Mouse (Mus musculus): ENCODE data around the gene 1700025G04Rik.

The 1700025G04Rik gene

GRCm38 (mm10) chr1:152075725-152076124 lies 14.2 kb downstream of the 1700025G04Rik start:
- DNase-seq = no peak

- no peak for DNase-seq
These were observed 19.5 kb downstream of the 1700025G04Rik start for GRCm38 (mm10) chr1:152070441-152070840.

DNA sequence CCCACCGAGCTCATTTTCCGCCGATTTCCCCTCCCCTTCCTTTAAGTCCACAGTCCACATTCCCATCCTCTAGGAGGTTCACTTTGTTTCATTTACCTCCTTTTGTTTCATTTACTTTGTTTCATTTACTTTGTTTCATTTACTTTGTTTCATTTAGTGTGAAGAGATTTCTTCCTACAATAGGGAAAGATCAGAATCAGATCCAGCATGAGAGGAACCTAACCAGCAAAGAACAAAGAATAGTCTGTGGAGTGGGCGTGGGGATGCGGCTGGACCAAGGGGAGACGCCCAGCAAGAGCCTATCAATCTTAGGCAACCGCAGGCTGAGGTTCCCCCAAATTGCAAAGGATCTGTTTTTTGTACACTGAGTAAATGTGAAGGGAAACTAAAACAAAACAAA lies 20.2 kb downstream of the 1700025G04Rik start:
- DNase-seq = no peak

GRCm38 (mm10) chr1:152067919-152068318 lies 22.0 kb downstream of the 1700025G04Rik start:
- DNase-seq = no peak

DNA sequence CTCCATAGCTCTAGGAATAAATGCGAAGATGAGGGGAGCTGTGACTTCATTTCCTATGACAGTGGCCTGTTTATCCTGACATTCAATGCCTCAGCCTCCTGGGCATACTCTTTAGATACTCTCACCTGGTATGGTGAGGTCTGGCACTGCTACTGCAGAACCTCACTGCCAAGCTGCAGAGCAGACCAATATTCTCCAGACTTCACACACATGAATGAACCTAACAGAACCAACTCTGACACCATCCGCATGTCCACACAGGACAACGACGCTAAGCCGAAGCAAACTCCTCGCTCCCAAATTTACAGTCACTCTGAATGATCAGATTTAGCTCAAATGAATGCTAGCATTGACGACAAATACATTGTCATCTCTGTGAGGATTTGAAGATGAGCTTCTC lies 24.4 kb downstream of the 1700025G04Rik start:
- no peak for DNase-seq

- DNase-seq = no peak
These were observed 26.4 kb downstream of the 1700025G04Rik start for GRCm38 (mm10) chr1:152063357-152064145.

DNA sequence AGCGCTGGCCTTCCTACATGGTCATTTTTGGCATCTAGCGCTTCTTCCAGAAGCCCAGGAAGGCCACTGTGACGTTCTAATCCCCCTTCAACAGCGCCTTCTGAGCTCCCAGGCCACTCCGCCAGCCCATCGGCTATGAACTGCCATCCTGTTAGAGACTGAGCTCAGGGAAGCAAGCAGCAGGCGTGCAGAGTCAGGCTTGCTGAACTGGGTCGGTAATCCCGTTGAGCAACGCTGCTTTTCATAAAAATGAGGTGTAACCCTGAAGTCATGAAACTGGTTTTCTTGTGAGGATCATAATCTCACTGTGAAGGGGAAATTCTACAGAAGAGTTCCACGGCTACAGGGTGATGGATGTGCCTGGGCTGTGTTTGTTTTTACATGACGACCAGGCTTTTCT lies 28.2 kb downstream of the 1700025G04Rik start:
- DNase-seq = no peak

DNA sequence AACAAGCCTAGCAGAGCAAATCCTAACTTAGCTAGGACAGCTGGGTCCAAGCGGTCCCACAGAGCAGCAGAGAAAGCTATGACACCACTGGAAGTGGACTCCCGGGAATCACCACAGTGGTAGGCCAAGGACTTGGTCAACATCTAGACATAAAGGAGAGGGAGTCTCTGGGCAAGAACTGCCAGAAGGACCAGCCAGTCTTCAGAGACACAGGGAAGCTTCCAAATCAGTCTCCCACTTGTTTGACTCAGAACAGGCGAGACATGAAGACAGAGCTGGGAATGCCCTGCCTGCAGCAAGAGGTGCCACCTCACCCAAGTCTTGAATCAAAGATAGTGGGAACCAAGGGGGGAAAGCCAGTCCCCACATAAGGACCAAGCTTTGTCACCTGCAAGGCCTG lies 29.7 kb downstream of the 1700025G04Rik start:
- DNase-seq = no peak

DNA sequence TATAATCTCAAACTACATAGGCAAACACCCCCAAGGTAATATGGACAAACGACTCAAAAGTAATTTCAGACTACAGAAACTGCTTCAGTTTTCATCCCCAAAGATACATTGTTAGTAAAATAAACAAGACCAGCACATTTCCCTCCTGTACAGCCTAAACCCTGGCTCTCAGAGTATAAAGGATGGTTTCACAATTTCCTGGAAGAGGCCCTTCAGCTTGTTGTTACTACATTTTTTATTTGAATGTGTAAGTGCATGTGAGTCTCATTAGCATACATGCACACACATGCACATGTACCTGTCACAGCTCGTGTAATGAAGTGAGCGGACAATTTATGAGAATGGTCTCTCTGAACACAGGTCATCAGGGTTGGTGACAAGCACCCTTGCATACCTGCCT lies 31.1 kb downstream of the 1700025G04Rik start:
- no peak for DNase-seq

DNA sequence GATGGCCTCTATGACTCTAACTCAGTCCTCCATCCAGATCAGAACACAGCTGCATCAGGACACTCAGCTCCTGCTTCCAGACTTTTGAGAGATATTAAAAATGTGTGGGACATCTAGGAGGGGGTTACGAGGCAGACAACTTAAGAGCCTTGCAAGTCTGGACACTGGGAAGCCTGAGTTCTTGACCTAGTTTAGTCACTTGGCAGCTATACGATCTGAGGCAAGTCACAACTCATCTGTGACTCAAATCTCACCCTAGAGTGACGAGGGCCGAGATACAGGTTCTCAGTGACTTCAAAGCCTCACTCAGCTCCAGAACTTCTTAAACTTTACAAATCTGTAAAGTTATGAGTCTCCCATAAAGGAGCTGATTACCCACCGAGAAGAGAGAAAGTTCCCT lies 36.8 kb downstream of the 1700025G04Rik start:
- DNase-seq = no peak

DNA sequence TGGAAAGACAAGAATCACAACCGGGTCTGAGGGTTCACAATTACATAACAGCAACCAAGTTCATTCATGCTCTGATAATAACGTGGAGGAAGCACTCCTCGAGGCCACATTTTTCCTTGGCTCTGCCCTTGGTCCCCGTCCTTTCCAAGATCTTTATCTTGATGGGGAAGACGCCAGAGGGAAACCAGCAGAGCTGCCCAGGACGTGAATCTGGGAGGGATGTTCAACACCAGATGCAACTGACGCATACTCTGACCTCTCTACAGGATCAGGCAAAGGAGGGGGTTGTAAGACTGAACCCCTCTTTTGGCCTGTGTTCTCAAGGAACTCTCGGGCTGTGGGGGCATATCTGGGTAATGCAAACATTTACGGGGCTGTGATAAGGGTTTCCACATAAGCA lies 38.1 kb downstream of the 1700025G04Rik start:
- peak; percentile 42 for DNase-seq

DNA sequence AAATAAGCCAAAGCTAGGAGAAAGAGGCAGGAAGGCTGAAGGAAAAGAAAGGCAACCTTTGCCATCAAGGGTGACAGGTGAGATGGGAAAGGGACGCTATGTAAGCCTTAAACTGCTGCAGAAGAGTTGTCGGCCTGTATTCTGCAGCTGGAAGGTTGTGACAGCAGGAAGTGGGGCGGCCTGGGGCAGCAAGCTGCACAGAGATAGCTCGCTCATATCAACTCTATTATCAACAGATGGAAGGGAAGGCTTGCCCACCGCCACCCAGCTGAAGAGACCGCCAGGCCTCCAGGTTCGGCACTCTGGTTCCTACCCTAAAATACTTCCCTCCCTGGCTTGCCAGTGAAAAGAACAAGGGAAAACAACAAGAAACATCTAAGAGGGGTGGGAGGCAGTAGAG lies 39.9 kb downstream of the 1700025G04Rik start:
- DNase-seq = no peak

GRCm38 (mm10) chr1:152048291-152048690 lies 41.6 kb downstream of the 1700025G04Rik start:
- no peak for DNase-seq

DNA sequence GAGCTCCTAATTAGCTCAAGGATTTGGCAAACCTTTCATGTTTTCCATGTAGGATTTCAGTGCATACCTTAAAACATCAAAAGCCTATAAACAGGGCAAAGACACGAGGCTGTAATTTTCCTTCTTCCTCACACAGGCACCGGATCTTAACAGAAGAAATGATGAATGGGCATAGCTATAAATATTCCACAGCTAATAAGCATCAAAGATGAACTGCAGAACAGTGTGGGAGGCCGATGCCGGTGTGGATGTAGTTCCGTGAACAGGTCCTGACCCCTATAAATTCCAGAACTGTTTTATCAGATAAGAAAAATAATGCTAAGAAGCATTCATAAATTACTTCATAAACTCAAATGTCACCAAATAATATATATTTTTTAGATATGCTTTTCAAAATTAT lies 42.5 kb downstream of the 1700025G04Rik start:
- no peak for DNase-seq

DNA sequence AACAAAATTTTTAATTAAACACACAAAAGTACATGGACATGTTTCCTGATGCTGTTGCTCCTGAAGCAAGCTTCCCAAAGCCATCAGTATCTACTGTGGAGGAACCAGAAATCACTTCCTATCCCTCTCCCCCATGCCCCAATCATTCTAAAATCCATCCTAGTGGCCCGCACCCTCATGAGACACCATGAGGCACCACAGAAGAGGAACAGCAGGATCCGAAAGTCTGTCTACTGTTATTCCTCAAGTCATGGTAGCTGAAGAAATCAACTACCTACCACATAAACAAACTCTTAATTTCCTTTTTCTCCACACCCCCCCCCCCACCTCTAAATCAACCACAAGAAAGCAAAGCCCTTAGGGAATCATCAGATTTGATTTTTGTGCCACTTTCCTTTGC lies 46.5 kb downstream of the 1700025G04Rik start:
- DNase-seq = no peak

- no peak for DNase-seq
These were observed 47.5 kb downstream of the 1700025G04Rik start for GRCm38 (mm10) chr1:152042409-152042808.

DNA sequence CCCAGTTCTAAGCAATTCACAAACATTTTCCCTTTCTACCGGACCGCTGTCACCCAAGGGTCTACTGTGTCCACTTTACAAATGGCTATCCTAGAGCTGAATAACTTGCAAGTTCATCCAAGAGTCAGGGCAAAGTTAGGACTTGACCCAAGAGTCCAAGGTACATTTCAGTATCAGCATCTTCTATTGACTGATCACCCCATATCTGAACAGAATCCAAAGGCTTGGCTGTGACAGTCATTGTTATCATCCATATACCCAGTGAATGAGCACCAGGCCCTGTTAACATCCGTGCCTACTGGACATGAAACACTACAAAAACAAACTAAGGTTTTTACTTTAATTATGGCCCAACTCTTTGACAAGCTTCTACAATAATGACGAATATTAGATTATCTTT lies 48.9 kb downstream of the 1700025G04Rik start:
- no peak for DNase-seq

GRCm38 (mm10) chr1:152040053-152040452 lies 49.9 kb downstream of the 1700025G04Rik start:
- DNase-seq = no peak

DNA sequence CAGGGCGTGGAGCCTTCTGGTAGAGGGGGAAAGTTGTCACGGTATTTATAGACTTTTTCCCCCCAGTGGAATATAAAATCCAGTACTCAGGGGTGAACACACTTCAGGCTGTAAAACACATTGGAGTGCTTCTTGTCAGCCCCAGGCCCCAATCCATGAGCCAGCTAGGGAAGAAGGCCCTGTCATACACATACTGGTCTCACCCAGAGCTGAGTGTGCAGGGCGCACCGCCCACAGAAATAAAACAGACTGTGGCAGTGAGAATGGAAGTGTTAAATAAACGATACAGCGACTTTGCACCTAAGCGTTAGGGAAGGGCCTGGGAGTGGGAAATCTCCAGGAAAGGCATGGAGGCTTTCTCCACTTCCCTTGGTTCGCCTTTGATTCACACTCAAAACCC lies 50.3 kb downstream of the 1700025G04Rik start:
- no peak for DNase-seq

GRCm38 (mm10) chr1:152038086-152038485 lies 51.8 kb downstream of the 1700025G04Rik start:
- no peak for DNase-seq

GRCm38 (mm10) chr1:152037589-152037988 lies 52.3 kb downstream of the 1700025G04Rik start:
- no peak for DNase-seq

DNA sequence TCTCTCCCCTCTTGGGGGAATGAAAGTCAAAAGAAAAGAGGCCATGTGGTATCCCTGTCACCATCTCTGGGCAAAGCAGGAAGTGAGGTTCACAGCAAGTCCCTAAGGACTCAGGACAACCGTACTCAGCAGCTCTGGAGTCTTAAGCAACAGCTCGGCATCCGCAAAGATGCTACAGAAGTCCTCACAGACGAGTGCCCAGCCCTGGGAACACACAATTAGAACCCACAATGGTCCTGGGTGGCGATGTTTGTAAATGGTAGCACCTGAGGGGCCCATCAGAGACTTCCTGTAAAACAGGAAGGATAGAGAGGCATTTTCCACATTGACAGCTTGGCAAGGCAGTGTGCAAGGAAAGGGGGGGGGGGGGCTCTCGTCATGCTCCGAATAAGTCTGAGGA lies 55.2 kb downstream of the 1700025G04Rik start:
- DNase-seq = no peak

DNA sequence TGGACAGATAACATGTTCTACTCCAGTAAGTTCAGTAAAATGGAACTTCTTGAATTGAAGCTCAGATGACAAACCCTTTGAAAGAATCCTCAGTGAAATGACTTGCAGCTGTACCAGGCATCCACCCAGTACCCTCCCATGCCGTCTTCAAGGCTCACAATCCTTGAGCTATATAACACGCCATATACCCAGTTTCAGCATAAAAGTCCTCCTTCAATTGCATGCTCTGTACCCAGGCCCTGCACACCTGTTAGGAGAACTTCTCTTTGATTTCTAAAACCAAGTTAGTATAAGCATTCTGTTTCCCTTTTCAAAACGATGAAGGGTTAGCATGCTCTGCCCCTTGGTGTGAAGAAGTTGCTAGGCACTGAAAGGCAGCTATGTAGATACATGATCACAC lies 56.2 kb downstream of the 1700025G04Rik start:
- no peak for DNase-seq

GRCm38 (mm10) chr1:152032144-152032543 lies 57.8 kb downstream of the 1700025G04Rik start:
- no peak for DNase-seq

DNA sequence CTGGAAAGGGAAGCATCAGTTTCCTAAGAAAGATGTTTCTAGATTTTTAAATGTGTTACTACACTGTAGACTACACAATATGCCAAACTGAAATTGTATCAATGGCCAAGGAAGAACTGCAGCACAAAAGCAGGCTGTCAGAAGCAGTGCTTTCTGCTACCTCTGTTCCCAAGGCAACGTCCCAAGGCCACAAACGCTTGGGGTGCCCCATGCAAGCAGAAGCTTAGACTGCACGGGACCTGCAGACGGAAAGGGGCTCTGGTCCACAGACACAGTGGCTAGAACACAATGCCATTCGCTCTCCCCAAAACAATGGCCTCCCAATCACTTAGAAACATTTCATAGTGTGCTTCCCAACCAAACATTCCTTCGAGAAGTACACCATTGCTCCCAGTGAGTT lies 59.4 kb downstream of the 1700025G04Rik start:
- no peak for DNase-seq

Data from kidney, adult 9 months (tissue).